Mouse (Mus musculus) mature B cell (primary cell): ENCODE data around the gene I0C0044D17Rik.
"Not testable (repeated sequence)": the region's sequence is repeated elsewhere in the genome, so short reads cannot be mapped to it uniquely, and the experiment has no call there.

Experiments
- in situ Hi-C: fragments of 300-500 bp; cut with MboI; formaldehyde crosslinking; loops from 2 replicates; pipeline ENCODE4 v1.14.3; 2019

The I0C0044D17Rik gene

DNA sequence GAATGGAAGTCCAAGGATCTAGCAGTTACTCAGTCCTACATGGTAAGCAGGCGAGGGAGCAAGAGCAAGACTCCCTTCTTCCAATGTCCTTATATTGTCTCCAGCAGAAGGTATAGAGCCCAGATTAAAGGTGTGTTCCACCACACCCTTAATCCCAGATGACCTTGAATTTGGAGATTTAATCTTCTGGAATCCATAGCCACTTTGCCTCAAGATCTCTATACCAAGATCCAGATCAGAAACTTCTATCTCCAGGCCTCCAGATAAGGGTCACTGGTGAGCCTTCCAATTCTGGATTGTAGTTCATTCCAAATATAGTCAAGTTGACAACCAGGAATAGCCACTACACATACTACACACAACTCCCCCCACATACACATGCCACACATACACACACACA lies at the start of gene I0C0044D17Rik:
Gene I0C0044D17Rik (minus strand): TSS at position 101 of the 400 bp plus-strand sequence.
- in situ Hi-C loops = not testable (repeated sequence)

GRCm38 (mm10) chr4:98865386-98866237 lies 42.0 kb upstream of the I0C0044D17Rik start:
- in situ Hi-C loops = no loop called here

DNA sequence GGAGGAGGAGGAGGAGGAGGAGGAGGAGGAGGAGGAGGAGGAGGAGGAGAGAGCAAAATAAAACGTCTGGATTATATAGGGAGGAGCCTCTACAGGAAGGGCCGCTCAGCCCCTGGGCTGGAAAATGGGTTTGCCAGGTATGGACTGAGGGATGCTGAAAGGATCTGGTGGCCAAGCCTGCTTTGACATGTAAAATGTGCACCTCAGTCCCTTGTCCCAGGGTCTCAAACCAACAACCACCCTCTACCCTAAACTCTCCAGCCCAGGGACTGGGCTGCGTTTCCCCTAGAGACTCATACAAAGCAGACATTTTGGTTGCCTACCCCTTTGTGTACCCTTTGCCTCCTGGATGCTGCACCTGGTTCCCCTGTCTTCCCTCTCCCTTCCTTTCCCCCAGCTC lies 40.9 kb upstream of the I0C0044D17Rik start:
- in situ Hi-C loops = no loop called here

GRCm38 (mm10) chr4:98864094-98864493 lies 40.5 kb upstream of the I0C0044D17Rik start:
- in situ Hi-C loops = no loop called here

DNA sequence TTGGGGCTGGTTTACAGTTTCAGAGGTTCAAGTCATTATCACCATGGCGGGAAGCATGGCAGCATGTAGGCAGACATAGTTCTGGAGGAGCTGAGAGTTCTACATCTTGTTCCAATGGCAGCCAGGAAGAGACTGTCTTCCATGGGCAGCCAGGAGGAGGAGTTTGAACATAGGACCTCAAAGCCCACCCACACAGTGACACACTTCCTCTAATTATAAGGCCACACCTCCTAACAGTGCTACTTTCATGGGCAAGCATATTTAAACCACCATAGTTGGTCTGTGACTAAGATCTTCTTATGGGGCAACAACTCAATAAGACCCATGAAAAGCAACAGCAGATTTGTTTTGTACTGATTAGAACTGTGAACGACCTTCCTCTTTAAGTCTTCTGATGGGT lies 39.8 kb upstream of the I0C0044D17Rik start:
- in situ Hi-C loops = no loop called here

GRCm38 (mm10) chr4:98858151-98858855 lies 34.7 kb upstream of the I0C0044D17Rik start:
- in situ Hi-C loops = no loop called here

GRCm38 (mm10) chr4:98857037-98857648 lies 33.5 kb upstream of the I0C0044D17Rik start:
- in situ Hi-C loops = no loop called here

- in situ Hi-C loops = no loop called here
These were observed 30.3 kb upstream of the I0C0044D17Rik start for GRCm38 (mm10) chr4:98853926-98854325.

DNA sequence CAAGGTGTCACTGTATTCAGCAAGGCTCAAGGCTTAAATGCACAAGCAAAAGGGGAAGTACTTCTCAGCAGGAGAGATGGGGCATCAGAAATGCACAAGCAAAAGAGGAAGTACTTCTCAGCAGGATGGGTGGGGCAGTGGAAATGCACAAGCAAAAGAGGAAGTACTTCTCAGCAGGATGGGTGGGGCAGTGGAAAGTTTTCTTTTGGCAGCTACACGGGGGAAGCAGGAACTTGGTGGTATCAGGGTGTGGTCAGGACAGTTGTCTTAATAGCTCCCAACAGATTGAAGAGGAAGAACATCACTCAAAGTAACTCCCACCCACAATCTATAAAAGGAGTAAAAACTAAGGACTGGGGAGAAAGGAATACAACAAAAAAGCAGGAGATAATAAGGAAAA lies 26.8 kb upstream of the I0C0044D17Rik start:
- in situ Hi-C loops = not testable (repeated sequence)

DNA sequence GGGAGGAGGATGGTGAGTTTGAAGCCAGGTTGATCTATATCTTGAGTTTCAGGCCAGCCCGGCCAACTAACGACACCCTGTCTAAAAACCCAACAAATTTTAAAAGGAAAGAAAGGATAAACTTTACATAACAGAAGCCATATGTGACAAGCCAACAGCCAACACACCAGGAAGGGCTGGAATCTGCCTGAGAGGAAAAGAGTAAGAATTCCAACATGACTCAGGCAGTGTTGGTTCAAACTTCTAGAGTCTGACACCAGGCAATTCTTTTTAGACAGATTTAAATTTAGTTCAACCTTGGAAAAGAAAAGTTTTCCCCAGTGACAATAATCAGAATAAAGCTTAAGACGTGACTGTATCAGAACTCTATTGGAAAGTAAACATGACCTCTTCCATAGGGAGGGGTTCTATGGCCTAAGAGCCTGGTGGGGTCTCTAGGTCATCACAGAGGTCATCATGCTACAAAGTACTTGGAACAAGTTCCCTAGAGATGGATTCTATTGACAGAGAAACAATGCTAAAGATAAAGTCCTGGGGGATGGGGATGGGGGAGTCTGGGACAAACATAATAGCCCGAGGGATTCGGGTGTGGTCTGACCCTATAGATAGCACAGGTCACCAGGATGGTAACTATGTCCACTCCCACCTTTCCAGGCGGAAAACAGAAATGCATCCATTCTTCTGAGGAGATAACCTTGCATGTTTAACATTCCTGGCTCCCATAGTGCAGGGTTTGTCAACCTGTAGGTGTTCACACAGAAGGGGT lies 23.7 kb upstream of the I0C0044D17Rik start:
- in situ Hi-C loops = no loop called here

DNA sequence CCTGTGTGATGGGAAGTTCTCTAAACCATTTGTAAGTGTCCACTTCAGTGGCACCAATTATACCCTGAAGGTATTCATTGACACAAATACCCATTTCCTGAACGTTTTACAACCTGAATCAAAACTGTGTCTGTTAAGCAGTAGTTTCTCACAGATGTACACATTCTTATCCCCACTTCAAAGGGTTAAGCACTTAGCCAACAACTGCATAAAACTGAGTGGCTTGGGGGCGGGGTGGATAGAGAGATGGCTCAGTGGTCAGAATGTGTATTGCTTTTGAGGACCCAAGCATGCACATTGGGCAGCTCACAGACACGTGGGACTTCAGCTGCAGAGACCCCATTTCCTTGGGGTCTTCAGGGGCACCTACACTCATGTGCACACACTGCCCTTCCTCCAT lies 22.8 kb upstream of the I0C0044D17Rik start:
- in situ Hi-C loops = no loop called here

- in situ Hi-C loops = no loop called here
These were observed 22.1 kb upstream of the I0C0044D17Rik start for GRCm38 (mm10) chr4:98845687-98846125.

- in situ Hi-C loops = no loop called here
These were observed 21.6 kb upstream of the I0C0044D17Rik start for GRCm38 (mm10) chr4:98845201-98845600.

- in situ Hi-C loops = no loop called here
These were observed 20.4 kb upstream of the I0C0044D17Rik start for GRCm38 (mm10) chr4:98843906-98844597.

DNA sequence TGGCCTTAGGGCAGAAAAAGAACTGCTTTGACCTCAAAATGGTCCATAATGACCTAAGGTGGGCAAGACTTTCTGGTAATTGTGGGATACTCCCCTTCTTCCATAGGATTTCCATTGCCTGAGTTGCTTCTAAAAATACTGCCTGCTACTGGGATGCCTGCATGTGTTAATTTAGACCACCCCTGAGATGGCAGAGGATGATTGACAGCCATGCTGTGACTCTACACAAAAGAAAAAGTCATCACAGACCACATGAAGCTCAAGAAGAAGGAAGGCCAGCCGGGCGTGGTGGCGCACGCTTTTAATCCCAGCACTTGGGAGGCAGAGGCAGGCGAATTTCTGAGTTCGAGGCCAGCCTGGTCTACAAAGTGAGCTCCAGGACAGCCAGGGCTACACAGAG lies 17.6 kb upstream of the I0C0044D17Rik start:
- in situ Hi-C loops = not testable (repeated sequence)

- in situ Hi-C loops = no loop called here
These were observed 16.9 kb upstream of the I0C0044D17Rik start for GRCm38 (mm10) chr4:98840526-98840925.

DNA sequence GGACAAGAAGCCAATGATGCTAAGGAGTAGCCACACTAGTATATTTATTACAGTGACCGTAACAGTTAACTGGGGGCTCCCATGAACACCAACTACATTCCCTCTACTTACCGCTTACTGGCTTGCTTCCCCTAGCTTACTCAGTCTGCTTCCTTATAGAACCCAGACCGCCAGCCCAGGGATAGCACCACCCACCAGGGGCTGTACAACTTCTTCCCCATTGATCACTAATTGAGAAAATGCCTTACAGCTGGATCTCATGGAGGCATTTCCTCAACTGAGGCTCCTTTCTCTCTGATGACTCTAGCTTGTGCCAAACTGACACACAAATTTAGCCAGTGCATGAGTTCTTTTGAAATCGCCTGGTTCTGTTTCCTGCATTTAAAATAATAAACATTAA lies 15.3 kb upstream of the I0C0044D17Rik start:
- in situ Hi-C loops = no loop called here

DNA sequence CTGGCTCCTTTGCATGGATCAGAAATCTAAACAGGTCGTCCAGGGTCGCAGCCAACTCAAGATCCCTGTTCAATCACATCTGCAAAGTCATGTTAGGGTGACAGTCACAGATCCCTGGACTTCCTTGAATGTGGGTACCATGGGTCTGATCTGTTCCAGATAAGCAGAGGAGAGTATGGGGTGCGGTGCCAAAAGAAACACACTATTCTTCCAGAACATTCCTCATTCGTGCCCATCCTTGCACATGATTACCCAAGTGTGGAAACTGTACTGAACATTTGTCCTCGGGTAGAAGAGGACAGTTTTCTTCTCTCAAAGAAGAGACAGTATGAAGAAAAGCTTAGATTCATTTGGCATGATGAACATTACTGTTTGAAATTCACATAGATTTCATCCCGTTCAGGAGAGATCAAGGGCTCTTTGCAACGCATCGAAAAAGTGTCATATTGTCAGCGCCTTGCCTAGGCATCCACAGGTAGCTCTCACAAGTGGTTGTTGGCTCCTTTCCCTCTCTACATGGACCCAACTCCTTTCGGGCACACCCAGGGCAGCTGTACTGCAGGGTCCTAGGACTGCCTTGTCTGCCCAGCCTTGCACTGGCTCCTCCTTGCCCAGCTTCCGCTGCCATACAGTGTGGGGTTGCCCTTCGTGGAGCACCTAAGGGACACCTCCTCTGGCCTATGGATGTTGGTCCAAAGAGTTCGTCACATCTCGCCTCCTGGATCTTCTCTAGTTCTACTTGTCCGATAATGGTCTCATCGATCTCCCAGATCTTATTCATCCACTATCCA lies 14.3 kb upstream of the I0C0044D17Rik start:
- in situ Hi-C loops = no loop called here

DNA sequence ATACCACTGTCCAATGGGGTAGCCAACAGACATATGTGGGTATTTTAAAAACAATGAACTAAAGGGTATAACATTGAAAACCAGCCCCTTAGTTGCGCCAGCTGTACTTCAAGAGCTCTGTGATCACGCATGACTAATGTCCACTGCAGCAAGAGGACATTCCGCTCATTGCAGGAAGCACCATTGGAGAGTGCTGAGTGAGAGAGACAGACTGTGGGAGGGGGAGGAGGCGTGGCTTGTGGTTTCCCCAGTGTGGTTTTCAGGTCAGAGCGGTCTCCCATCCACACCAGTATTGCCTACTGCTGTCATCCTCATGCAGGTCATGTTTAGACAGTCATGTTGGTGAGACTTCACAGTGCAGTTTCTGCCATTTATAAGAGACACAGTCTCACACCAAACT lies 12.9 kb upstream of the I0C0044D17Rik start:
- in situ Hi-C loops = no loop called here

DNA sequence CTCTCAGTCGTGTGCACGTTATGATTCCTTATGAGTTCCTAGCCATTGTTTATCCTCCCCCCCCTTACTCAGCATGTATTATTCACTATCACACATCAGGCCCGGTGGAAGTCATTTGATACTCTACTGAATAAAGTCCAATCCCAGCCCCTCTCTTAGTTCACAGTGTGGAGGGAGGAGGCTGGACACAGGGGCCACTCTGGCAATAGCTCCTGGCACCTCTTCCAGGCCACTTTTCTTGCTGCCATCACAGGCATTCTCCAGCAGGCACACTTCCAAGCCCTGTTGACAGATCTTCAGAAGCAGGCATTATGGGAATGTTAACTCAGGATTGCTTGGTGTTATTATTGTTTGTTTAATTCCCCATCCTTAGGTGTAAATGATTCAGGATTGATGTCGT lies 11.1 kb upstream of the I0C0044D17Rik start:
- in situ Hi-C loops = no loop called here
